Mouse (Mus musculus): Measurements from ENCODE around the gene Ppp3ca. TPM values are rescaled to one million over a fixed set of nuclear protein-coding genes. Genes with fewer than 3 reads are reported as not detected.

Gene Ppp3ca
- total RNA-seq, 2 experiments from 2014 or later: 60.0 to 61.2 TPM

GRCm38 (mm10) chr3:136836319-136837193 lies 166.6 kb downstream of the Ppp3ca start:
- DNase-seq: peak in 1 of 2 experiments; percentile 16
- intact Hi-C loops (cut with DNase I): loop anchor here (2.0 kb wide), 1 partner anchor 166 kb away; the partner anchor contains the start of gene Ppp3ca

- intact Hi-C loops (cut with DNase I): loop anchor here (2.0 kb wide), 1 partner anchor 167 kb away; the partner anchor contains the start of gene Ppp3ca
- DNase-seq: peak; percentile 34 to 64
Observed at GRCm38 (mm10) chr3:136837589-136837988, 167.7 kb downstream of the Ppp3ca start.

- DNase-seq: no peak
- intact Hi-C loops (cut with DNase I): no loop called here
Observed at GRCm38 (mm10) chr3:136841282-136841681, 171.4 kb downstream of the Ppp3ca start.

DNA sequence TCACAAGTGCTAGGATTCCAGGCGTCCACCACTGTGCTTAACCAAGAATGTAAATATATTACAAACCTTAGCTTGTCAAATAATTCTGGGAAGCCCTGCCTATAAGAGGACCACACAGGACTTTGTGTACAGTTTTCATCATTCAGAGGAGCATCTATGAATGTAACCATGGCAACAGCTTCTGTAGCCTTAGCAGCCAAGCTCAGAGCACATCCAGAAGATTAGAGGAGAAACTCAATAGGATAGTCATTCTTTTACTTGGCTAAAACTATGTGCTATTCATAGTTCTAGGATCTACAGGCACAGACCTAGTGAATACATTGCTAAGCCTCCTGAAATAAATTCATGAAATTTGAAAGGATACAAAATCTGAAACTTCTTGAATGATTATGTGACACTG lies 172.5 kb downstream of the Ppp3ca start:
- intact Hi-C loops (cut with DNase I): no loop called here

DNA sequence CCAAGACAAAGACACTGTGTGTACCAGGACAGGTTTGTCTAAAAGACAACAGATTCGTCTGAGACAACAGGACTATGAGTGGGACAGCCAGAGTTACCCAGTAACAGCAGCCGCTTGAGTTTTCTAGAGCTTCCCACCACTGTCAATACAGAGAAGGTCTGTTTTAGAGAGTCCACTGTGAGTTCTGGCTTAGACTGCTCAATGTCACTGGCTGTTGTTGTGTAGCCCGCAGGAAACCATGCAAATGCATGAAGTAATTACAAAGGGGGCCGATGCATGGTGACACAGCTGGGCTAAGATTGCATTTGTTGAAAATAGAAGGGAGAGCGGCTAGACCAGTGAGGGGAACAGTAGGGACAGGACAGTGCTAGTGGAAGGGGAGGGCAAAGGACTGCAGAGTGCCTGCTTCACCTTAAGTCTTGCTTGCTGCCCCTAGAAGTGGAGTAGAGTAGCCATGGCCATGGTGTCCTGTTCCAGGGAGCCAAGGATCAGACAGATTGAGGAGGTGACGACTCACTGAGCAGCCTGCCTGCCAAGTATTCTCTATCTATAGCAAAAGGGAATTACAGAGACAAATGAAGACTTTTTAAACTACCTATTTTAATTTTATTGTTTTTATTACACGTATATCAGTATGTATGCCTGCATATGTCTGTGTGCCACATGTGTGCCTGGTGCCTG lies 174.0 kb downstream of the Ppp3ca start:
- no peak for DNase-seq
- intact Hi-C loops (cut with DNase I): no loop called here

More for the DNA sequence above, 172.5 kb downstream of the Ppp3ca start:
- DNase-seq: no peak

DNA sequence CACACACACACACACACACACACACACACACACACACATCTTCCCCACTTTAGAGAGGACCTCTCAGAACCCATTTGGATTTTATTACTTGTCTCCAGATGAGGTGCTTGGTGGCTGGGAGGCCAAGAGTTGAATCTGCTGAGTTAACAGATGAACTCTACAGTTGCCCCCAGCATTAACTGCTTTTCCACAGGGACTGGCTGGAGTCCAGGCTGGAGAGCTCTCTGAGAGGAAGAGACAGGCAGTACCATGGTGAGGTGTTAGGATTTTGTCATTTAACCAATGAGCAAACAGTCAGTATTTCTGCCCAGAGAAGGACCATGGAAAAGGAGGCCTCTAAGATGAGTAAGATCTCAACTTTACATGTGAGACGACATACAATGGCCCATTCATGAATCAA lies 179.1 kb downstream of the Ppp3ca start:
- no peak for DNase-seq
- intact Hi-C loops (cut with DNase I): no loop called here

GRCm38 (mm10) chr3:136852921-136853320 lies 183.0 kb downstream of the Ppp3ca start:
- DNase-seq: no peak
- intact Hi-C loops (cut with DNase I): no loop called here

- DNase-seq: no peak
- intact Hi-C loops (cut with DNase I): no loop called here
Observed at GRCm38 (mm10) chr3:136853596-136853995, 183.7 kb downstream of the Ppp3ca start.

GRCm38 (mm10) chr3:136855996-136856395 lies 186.1 kb downstream of the Ppp3ca start:
- DNase-seq: no peak
- intact Hi-C loops (cut with DNase I): no loop called here

DNA sequence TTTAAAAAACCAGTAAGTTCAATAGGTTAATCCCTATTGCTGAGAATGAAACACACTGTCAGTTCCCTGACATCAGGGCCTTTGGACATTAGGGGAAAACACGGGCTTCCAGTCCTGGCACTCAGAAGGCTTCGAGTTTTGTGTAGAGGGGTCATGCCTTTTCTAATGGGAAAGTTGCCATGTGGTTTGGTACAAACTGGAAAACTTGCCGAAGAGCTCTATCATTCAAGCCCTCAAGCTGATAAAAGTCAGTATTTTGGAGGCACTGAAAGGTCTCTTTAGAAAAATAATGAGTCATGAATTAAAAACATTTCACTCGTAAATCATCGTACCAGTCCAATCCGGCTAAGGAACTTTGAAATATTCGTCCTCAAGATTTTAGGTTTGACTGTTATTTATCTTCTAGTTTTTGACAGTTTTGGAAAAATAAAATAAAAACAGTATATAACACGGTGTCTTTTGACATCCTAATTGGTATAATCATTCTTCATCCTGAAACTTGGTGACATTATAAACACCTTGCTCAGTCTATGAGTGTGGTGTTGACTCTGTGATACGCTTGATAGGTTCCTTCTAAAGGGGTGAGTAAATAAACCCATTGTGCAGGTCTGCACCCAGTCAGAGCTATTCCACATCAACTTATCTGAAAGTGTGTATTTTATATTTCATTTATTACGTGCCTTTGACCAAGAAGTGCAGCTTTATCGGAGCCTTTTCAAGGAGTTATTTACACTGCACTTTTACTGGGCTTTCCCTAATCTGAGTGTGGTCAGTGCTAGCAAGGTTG lies 192.3 kb downstream of the Ppp3ca start:
- DNase-seq: no peak
- intact Hi-C loops (cut with DNase I): no loop called here

- intact Hi-C loops (cut with DNase I): no loop called here
- no peak for DNase-seq
Observed at GRCm38 (mm10) chr3:136863127-136863526, 193.2 kb downstream of the Ppp3ca start.

- intact Hi-C loops (cut with DNase I): no loop called here
- DNase-seq: no peak
Observed at GRCm38 (mm10) chr3:136864306-136864705, 194.4 kb downstream of the Ppp3ca start.

- intact Hi-C loops (cut with DNase I): no loop called here
- DNase-seq: no peak
Observed at GRCm38 (mm10) chr3:136865176-136865859, 195.4 kb downstream of the Ppp3ca start.

- DNase-seq: no peak
Observed at GRCm38 (mm10) chr3:136866095-136866494, 196.2 kb downstream of the Ppp3ca start.

DNA sequence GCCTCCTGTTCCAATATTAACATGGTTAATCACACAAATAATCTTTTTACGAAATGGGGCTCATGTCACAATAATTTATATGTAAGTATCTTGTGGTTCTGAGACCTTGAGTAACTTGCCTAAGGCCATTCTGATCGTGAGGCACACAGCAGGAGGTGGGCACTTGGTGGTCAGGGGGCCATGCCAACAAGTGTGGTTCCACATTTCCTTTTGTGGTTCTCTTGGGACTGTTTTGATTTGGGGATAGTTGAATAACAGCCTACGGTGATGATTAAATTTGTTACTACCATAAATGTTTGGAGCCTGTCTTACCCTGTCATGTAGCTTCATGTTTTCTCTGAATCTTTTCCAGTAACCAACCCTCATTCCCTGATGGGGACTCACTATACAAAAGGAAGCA lies 196.6 kb downstream of the Ppp3ca start:
- intact Hi-C loops (cut with DNase I): no loop called here

More at GRCm38 (mm10) chr3:136866095-136866494, 196.2 kb downstream of the Ppp3ca start:
- intact Hi-C loops (cut with DNase I): no loop called here

GRCm38 (mm10) chr3:136867366-136867765 lies 197.4 kb downstream of the Ppp3ca start:
- no peak for DNase-seq
- intact Hi-C loops (cut with DNase I): no loop called here

More for the DNA sequence above, 196.6 kb downstream of the Ppp3ca start:
- no peak for DNase-seq

DNA sequence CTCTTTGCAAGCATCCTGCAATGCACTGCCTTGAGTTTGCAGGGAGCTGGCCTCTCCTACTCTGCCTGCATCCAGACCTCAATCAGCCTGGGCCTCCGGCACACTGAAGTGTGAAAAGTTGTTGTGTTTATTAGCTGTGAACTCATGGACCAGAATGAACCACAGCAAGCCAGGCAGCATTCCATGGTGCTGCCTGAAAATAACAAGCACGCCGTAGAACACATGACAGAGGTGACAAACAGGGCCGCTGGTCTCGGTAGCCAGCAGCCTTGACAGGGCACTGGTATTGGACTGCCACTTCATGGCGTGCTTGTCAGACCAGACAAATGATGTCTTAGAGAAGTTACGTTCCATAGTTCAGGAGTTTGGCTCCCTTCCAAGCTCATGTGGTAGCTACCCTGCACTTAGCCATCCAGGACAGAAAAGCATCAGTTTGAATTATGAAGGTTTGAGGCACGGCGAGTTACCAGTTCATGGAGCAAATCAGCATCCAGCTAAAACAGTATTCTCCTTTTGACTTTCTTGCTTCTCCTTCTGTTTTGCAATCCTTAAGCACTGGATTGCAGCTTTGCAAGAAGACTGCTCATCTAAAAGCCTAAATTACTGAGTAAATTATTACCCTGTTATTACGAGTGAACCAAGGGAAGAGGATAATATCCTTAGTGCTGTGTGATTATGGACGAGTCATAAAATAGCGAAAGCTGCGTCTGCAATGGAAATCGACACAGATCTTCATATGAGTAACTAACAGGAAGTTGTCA lies 202.0 kb downstream of the Ppp3ca start:
- peak; percentile 8 to 13 for DNase-seq
- intact Hi-C loops (cut with DNase I): no loop called here

DNA sequence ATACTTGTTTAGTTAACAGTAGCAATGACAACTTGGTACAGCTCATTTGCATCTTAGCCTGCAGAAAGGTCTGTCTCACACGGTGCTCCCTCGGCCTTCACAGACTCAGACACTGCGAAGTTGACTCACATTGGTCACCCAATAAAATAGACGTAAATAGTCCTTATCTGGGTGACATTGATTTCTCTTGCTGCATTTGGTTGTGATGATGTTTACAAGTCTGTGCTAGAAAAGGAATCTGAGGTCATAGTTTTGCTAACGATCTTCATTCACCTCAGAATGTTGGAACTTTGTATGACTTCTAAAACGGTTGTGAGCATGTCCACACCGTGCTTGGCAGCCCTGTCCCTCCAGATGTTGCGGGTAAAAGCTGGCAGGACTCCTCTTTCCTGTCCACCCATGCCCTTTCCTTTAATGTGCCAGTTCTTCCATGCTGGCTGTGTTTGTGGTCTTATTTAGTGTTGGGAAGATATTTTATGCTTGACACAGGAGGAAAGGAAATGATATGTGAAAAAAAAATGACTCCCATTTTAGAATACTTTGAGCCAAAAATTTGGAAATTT lies 202.7 kb downstream of the Ppp3ca start:
- intact Hi-C loops (cut with DNase I): no loop called here

DNA sequence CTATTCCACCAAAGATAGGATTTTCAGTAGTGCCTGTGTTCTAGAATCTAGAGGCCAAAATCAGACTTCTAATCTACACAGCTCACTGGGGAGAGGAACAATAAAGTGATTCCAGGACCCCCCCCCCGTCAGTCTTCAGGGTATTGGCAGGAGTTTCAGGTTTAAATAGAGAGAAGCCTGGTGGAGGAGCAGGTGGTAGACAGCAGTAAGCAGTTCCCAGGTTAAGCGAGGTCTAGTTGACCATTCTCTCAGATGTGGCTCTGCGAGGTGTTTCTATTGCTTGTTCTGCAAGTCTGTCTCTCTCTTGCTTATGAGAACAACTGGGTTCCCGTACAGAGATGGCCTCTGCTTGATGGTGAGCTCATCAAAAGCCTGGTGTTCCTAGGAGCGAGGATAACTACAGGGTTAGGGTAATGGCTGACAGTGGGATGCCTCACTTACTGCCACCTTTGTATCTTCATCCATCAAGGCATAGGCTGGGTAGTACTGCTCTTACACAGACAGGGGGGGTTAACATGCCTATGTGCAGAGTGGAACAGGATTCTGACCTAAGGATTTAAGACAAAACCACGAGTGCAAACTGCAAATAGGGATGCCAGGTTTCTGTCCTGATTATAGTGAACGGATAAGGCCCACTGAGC lies 204.0 kb downstream of the Ppp3ca start:
- intact Hi-C loops (cut with DNase I): no loop called here
- no peak for DNase-seq

More for the DNA sequence above, 202.7 kb downstream of the Ppp3ca start:
- peak; percentile 10 to 16 for DNase-seq

All from heart, postnatal 10 days (tissue).